Mouse (Mus musculus) kidney, adult 2 months (tissue): ENCODE results near the gene Casq2.

ENCODE experiments used
- CTCF ChIP-seq: fragments of 200-500 bp; conservative IDR thresholded peaks from 2 replicates; pipeline ENCODE4 v1.5.1; 2011; ENCODE audit warnings: low read depth, mild to moderate bottlenecking, control low read depth, low read length, moderate library complexity, mixed read lengths; ENCODE audit not compliant: insufficient read depth, insufficient read length
- POLR2A ChIP-seq: fragments of 200-500 bp; IDR thresholded peaks from one replicate; pipeline ENCODE4 v1.6.1; 2011; ENCODE audit warnings: low read depth, low read length, control low read depth

DNA sequence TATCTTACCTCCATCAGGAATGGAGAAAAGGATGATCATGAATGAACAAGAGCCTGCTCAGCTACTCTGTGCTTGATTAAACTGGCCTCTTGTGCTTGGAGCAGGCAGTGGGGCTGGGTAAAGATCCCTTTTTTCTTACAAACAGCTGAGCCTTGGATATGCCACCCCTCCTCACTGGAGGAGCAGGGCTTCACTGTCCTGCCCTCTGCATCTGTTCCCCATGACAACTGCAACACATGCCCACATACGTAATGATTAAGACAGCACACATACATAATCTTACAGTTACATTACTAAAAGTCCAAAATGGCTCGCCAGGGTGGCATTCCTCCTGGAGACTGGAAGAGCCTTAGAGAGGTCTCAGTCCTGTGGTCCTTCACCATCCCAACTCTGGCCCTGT lies 6.8 kb upstream of the Casq2 start:
- TF ChIP-seq CTCF, result no peak
- no peak for TF ChIP-seq POLR2A
